Mouse (Mus musculus) adipocyte (in vitro differentiated cells): ENCODE data around the gene Nat8f6.
"Not testable (repeated sequence)": the region's sequence is repeated elsewhere in the genome, so short reads cannot be mapped to it uniquely, and the experiment has no call there.

ENCODE experiments used
- DNase-seq: peaks from one replicate; pipeline ENCODE4 v3.0.0-alpha.2; 2016; ENCODE audit warnings: low spot score

Nat8f6 gene

DNA sequence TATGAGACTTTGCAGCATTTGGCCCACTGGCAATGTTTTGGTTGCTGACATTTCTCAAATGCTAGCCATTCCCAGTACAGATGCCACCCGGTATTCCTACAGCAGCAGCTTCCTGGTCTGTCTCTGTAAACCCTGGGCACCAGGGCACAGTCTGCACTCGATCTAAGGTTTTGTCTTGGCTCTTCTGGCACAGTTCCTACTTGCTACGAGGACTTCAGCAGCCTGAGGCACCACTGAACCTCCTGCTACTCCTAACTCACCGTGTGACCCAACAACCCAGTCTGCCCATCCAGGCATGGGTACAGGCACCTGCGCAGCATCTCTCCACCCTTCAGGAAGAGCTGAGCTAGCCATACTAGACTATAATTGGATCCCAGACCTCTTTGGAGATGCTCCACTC, 15.3 kb upstream of the Nat8f6 start:
- not testable (repeated sequence) for DNase-seq

- not testable (repeated sequence) for DNase-seq
Measured at GRCm38 (mm10) chr6:85835104-85835503, 14.3 kb upstream of the Nat8f6 start.

GRCm38 (mm10) chr6:85834504-85835100, 13.8 kb upstream of the Nat8f6 start:
- peak; percentile 51 for DNase-seq

DNA sequence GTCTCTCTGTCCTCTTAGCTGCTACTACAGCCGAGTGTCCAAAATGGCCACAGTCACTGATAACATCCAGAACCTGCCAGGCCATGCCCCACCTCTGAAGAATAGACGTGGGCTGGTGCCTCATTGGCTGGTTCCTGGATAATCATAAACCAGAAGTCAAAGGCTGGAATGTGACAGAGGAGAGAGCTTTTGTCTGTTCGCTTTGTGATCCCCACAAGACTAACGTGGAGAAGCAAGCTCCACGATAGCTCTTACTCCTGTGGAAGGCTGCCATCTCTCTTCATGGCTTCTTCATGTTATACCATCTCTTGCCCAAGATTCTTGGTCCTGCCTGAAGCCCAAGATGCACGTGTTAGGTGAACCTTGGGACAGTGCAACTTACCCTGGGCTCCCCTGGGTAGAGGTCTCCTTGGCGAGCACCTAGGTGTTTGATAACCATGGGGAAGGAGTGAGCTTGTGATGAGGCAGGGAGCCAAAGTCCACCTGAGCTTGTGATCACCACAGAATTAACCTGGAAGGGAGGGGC, 11.1 kb upstream of the Nat8f6 start, which contains the start of gene Nat8:
TSS of gene Nat8 (minus strand) at position 287 of the 526 bp plus-strand sequence.
- DNase-seq: no peak

GRCm38 (mm10) chr6:85829462-85829861, 8.7 kb upstream of the Nat8f6 start:
- DNase-seq: no peak

GRCm38 (mm10) chr6:85825886-85826285, 5.1 kb upstream of the Nat8f6 start:
- DNase-seq: no peak

- DNase-seq: peak; percentile 80
Measured at GRCm38 (mm10) chr6:85823382-85824090, 2.8 kb upstream of the Nat8f6 start.

GRCm38 (mm10) chr6:85822286-85822685, 1.5 kb upstream of the Nat8f6 start:
- DNase-seq: peak; percentile 38

- no peak for DNase-seq
Measured at GRCm38 (mm10) chr6:85818338-85818737, 2.4 kb downstream of the Nat8f6 start.

- DNase-seq: no peak
Measured at GRCm38 (mm10) chr6:85813339-85813738, 7.4 kb downstream of the Nat8f6 start.

DNA sequence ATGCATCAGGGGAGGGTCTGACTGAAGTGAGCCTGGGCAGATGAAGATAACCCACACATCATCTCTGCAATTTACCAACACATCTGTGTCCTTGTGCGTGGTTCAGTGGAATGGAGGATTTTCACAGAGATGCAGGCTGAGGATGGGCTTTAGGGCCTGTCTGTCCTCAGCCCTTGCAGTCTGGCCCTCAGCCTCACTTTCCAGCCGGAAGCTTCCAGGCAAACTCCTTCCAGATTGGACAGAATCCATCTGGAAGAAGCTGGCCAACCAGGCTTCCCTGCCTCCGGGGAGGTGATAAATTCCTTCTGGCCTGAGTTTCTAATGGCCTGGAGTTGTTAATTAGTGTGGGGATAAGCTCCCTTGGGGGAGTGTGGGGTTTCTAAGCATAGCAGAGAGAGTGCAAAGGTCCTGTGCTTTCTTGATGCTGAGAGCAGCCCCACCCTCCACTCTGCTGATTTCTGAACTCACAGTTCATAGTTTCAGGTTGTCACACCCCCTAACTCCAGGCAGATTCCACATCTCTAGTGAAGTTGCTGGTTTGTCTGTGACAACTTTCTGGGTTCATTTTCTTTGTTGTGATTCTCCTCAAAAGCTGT, 9.7 kb downstream of the Nat8f6 start:
- not testable (repeated sequence) for DNase-seq

- not testable (repeated sequence) for DNase-seq
Measured at GRCm38 (mm10) chr6:85810514-85810913, 10.2 kb downstream of the Nat8f6 start.

- not testable (repeated sequence) for DNase-seq
Measured at GRCm38 (mm10) chr6:85809784-85810183, 11.0 kb downstream of the Nat8f6 start.

DNA sequence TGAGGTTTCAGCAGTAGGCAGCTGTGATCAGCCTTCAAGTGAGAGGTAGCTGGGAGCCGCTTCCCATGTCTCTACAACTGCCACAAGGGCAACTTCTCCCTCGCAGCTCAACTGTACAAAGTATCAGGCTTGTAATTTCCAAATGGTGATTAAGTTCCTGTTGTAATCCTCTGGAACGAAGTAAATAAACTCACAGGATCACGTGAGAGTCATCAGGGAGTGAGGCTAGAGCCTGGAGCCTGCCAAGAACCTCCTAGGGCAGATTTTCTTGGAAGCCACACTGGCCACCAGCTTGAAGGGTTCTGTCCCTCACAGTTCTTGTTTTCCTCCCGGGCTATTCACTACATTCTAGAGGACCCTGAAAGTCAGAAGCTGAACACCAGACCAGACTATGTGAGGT, 17.6 kb downstream of the Nat8f6 start:
- peak; percentile 62 for DNase-seq

GRCm38 (mm10) chr6:85765532-85765931, 55.2 kb downstream of the Nat8f6 start, which contains the start of gene Nat8f3:
Gene Nat8f3 (minus strand): TSS chr6:85765754.
- DNase-seq: peak; percentile 78

DNA sequence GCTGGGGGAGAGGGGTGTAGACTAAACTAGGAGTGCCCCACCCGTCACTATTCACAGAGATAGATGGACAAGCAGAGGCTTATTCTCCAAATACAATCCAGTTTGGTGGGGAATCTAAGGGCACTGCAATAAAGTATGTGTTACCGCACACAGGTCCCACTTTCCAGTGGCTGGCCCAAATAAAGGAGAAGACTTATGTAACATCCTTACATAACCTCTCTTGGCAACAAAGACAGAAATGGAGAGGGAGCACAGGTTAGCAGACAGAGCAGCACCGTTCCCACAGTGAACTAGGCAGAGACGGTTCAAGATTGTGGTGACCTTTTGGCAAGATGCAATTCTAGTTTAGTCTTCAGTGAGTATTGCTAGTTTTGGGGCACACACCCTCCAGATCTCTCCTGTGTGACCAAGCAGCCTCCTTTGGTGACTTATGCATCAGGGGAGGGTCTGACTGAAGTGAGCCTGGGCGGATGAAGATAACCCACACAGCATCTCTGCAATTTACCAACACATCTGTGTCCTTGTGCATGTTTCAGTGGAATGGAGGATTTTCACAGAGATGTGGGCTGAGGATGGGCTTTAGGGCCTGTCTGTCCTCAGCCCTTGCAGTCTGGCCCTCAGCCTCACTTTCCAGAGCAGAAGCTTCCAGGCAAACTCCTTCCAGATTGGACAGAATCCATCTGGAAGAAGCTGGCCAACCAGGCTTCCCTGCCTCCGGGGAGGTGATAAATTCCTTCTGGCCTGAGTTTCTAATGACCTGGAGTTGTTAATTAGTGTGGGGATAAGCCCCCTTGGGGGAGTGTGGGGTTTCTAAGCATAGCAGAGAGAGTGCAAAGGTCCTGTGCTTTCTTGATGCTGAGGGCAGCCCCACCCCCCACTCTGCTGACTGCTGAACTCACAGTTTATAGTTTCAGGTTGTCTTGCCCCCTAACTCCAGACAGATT, 57.4 kb downstream of the Nat8f6 start:
- DNase-seq: not testable (repeated sequence)

DNA sequence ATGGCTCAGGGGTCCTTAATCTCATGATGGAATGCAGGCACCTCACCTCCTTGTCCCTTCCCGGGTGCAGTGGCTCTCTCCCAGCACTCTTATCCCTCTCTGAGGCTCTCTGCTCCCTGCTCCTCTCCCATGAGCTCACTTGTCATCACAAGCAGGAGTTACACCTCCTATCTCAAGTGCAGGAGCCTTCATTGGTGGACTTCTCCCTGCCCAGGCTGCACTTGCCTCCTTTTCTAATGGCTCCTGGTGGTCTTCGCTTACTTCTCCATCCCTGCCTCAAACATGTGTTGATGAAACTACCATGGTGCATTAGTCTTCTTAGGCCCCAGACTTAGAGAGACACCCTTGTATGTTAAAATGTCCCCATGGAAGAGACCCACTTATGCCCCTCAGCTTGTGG, 58.1 kb downstream of the Nat8f6 start:
- not testable (repeated sequence) for DNase-seq
